Mouse (Mus musculus) gastrocnemius, postnatal 4 days (tissue): Measurements from ENCODE around the gene Agtrap. TPM values are rescaled to one million over a fixed set of nuclear protein-coding genes. Genes with fewer than 3 reads are reported as not detected.
A peak's percentile ranks its signal among the peaks of the same experiment; 100 is the strongest.
"Not testable (repeated sequence)": the region's sequence is repeated elsewhere in the genome, so short reads cannot be mapped to it uniquely, and the experiment has no call there.

Experiments
- DNase-seq, 2 experiments: peaks; one replicate each; pipeline ENCODE4 v3.0.0; 2021 to 2022; ENCODE audit warnings: low spot score in 2 of 2, mixed read lengths in 2 of 2
- long read RNA-seq, 2 experiments: library from polyadenylated mRNA; stranded (forward); transcript quantifications; one replicate each; pipeline ENCODE4 v2.0.0; 2021
- total RNA-seq, 2 experiments: library from RNA; stranded (reverse); gene quantifications; 2 replicates each; pipeline ENCODE4 v1.2.3; 2021

Agtrap gene
- 10 to 100 TPM; 20.5 to 22.7 TPM for total RNA-seq
- long read RNA-seq, experiment 1, transcript Agtrap-201 (5 exons, 3,996 nt) = major isoform, 14 of 25 reads
- long read RNA-seq, experiment 1, partial matches to known transcripts = 0 of 25 reads
- long read RNA-seq, experiment 1, other reads (novel, unspliced or antisense) = 11 of 25 reads
- long read RNA-seq, experiment 2, transcript Agtrap-201 (5 exons, 3,996 nt) = major isoform, 24 of 33 reads
- long read RNA-seq, experiment 2, partial matches to known transcripts = 0 of 33 reads
- long read RNA-seq, experiment 2, other reads (novel, unspliced or antisense) = 9 of 33 reads

DNA sequence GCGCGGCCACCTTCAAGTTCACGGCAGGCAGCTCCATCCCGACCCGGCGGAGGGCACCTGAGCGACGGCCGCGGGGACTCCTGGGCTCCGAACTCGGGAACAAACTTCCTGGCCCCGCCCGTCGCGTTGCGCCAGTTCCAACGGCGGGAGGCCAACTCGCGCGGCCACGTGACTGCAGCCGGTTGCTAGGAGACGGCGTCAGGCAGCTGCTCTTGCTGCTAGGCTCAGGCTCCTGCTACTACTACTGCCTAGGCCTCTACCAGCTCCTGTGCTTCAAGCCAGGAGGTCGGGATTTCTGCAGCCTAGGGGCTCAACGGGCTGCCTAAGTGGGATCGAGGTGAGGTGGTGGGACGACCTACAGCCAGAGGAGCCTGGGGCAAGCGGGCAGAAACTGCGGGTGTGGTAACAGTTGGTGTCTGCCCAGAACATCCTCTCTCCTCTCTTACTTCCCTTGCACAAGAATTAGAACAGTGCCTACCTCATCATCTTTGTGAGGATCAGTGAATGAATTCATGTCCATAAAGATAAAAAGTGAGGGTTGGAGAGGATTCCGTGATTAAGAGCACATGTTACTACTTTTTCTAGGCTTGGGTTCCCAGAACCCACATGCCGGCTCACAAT is at the start of gene Agtrap:
TSS of gene Agtrap (minus strand) at position 125 of the 621 bp plus-strand sequence.
- DNase-seq = peak; percentile 93 to 97

DNA sequence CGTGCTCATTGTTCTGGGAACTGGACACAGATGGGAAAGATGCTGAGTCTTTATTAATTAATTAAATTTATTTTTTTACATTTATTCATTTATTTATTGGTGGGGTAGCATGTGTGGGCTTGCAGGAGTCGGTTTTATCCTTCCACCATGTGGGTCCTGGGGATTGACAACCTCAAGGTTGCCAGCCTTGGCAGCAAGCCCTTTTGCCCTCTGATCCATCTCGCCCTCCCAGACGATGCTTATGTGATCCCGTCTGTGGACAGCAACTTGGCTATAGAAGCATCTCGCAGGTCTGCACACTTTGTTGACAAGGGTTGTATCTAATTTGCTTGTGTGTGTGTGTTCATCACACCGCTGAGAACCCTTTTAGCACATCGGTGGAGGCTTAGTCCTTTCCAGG is 49.7 kb upstream of the Agtrap start:
- no peak for DNase-seq

DNA sequence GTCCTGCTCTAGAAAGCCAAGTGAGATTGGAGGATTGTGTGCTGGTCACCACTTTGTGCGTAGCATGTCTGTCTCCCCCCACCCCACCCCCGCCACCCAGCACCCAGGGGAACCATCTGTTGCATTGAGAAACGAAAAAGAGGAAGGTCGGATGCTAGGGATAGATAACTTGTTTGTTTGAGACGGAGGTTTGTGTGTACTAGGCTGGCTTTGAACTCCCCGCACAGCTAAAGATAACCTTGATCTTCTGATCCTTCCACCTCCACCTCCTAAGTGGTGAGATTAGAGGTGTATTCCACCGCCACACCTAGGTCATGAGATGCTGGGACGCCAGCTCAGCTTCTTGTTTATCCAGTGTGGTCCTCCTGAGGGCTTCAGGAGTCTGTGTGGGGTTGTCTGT is 47.2 kb upstream of the Agtrap start:
- no peak for DNase-seq

DNA sequence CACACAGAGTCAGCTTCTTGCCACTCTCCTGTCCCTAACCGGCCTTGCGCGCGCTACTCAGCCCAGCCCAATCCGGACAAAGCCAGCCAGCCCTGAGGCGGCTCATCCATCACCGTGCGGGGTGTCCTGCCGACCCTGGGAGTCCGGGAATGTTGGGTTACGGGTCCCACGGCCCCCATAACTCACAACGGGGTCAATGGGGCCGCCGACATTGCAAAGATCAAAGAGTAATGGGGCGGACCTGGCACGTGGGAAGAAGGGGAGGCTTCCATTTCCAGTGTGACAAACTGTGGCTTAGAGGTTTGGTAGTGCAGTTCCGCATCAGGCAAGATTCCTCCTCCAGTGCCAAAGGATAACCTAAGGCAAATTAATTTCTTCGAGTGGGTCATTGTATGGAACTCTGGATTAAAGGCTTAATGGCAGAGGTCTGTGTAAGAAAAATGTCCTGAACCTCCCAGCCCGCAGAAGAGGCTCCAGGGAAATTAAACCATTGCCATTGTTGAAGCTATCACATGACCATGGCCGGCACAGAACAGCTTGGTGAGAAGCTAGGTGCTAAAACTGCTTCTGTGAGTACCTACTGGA is 43.8 kb upstream of the Agtrap start:
- no peak for DNase-seq

DNA sequence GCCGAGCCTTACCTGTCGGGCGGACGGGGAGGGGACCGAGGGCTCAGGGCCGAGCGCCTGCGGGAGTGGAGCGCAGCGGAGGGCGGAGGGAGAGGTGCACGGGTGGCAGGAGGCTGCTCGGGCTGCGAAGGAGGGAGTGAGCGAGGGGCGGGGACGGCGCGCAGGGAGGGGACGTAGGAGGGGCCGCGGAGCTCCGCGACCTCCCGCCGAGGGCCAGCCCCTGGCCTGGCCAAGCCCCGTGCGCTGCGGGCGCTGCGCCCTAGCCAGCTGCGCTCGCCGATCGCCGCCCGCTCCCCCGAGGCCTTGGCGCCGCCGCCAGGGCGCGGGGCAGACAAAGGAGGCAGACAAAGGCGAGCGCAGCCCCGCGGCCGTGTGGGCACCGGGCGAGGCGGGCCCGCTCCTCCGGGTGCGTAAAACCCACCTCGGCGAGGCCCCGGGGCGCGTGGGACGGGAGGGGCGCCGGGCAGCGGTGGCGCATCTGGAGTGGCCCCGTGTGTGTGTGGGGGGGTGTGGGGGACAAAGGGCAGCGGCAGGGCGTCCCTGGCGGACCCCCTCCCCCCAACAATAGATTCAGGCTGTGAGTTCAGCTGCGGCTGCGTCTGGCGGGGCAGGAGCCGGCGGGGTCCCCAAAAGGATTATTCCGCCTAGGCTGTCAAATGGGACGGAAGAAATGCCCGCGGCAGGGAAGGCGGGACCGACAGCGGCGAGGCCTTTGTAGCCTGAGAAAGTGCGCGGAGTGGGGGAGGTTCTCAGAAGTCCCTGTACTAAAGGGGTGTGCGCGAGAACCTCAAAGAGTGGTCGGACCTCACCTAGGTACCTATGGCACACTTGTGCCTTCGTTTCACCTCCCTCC is 43.0 kb upstream of the Agtrap start, which contains the start of gene Draxin:
TSS of gene Draxin (minus strand) at position 138 of the 853 bp plus-strand sequence.
- peak in 1 of 2 experiments; percentile 43 for DNase-seq

DNA sequence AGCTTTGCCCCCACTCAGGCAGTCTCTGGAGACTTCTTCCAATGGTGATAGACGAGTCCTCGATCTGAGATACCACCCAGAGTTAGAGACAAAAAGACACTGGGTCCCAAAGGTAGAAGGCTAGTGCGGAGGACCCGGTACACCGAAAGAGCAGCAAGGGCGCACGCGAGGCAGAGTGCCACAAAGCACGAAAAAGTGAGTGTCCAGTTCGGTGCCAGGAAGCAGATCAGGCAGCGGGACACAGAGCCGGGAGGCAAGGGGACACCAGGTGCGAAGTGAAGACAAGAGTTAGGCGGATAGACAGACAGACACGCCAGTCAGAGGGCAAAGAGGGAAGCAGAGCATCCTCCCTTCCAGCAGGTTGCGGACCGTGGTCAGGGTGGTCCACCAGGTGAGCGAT is 42.3 kb upstream of the Agtrap start, which contains the start of gene Mad2l2:
TSS of gene Mad2l2 (plus strand) at position 252 of the 400 bp plus-strand sequence.
- no peak for DNase-seq

DNA sequence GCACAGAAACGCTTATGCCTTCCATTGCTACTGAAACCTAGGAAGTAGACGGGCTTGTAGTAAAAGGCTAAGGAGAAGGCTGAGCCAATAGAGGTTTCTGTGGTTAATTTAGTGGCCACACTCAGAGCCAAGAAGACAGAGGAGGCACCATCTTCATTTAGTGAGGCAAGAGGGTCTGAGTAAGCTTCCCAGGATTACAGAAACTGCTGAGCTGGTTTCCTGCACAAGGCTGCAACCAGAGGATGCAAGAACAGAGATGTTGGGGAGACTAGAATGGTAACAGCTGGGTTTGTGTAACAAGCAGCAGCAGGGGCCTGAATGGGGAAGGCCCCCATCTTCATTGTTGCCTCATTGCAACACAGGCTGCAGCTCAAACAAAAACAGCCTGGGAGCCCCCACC is 40.8 kb upstream of the Agtrap start:
- no peak for DNase-seq

DNA sequence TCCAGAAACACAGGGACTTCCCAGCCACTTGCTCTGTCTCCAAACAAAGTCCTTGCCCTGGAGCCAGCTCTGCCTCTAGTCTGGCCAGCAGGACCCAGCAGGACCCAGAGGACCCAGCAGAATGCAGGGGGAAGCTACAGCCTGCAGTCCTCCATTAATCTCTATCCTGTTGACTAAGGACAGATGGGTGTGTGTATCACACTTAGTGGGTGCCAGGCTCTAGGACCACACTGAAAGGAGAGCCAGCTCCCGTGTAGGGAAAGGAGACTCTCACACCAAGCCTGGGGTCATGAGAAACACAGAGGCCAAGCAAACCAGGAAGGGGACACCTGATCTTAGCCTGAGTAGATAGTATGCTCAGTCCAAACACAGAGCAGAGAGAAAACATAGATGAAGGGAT is 40.4 kb upstream of the Agtrap start:
- DNase-seq = no peak

DNA sequence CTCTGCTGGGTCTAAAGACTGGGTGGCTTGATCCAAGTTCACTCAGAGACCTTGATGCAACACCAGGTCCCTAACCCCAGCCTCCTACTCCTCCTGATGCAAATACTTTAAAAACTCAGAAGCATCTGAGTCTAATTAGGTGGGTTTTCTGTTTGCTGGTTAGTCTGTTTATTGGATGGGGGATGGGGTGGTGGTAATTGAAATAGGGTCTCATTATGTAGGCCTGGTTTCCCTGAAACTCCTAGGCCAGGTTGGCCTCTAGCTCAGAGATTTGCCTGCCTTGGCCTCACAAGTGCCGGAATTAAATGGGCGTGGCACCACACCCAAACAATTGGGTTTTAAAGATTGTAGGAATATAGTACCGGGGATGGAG is 34.8 kb upstream of the Agtrap start:
- no peak for DNase-seq

DNA sequence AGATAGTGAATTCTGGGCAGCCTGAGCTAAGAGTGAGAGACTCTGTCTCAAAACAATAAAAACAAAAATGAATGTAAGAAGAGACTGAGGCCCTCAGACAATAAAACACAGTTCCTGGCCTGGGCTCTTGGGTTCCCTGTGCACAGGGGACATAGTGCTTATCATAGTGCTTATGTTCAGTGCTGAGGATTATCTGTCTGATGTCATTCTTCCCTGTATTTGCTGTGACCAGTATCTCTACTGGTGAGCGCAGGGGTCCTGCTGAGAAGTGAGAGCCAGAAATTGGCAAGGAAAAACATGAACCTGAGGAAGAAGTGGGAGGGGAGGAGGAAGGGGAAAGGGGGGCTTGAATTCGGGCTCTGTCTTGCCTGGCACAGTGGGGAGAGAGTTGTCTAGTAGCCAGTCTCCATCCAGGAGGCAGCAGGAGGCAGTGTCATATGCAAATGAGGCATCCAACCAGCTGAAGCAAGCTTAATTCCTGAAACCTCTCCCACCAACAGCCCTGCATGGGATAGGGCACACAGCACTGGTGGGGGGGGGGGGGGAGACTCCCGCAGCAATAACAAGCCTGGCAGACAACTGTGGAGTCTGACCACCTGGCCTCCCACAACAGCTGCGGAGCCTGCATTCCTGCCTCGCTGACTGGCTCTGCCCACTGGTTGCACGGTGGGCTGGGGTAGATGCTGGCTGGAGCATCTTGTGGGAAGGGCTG is 34.3 kb upstream of the Agtrap start:
- DNase-seq = no peak

DNA sequence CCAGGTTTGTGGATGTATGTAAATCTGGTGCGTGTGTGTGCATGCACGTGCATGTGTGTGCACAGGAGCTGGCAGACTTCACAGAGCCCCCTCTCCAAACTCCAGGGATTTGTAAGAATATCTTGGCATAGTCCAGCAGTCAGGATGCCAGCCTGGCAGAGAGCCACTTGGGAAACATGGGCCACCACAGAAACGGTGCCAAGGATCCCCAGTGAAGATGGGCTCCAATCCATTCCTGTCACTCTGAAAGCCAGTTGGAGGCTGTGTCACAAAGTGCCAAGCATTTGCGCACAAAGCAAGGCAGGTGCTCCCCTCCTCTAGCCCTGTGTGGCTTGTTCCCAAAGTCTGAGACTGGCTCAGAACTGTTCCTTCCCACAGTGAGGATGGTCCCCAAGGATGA is 33.5 kb upstream of the Agtrap start:
- DNase-seq = peak in 1 of 2 experiments; percentile 44

DNA sequence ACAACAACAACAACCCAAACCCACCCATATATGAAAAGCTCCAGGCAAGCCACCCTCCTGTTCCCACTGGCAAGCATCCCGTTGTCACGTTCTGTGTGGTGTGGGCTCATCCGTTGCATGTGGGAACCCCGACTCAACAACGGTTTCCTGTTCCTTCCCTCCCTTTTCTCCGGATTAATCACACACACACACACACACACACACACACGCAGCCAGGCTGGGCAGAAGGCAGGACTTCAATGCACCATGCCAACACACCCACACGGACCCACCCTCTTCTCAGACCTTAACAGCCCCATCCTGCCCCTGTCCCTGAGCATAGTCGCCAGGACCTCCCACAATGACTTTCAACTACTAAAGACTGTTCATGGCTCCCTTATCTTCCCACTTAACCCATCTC is 32.7 kb upstream of the Agtrap start:
- no peak for DNase-seq

DNA sequence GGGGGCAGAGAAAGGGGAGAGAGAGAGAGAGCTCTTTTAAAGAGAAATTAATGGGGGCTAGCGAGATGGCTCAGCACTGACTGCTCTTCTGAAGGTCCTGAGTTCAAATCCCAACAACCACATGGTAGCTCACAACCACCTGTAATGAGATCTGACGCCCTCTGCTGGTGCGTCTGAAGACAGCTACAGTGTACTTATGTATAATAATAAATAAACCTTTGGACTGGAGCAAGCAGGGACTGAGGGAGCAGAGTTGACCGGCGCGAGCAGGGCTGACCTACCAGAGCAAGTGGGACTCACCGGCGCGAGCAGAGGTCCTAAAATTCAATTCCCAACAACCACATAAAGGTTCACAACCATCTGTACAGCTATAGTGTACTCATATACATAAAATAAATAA is 31.7 kb upstream of the Agtrap start:
- not testable (repeated sequence) for DNase-seq

DNA sequence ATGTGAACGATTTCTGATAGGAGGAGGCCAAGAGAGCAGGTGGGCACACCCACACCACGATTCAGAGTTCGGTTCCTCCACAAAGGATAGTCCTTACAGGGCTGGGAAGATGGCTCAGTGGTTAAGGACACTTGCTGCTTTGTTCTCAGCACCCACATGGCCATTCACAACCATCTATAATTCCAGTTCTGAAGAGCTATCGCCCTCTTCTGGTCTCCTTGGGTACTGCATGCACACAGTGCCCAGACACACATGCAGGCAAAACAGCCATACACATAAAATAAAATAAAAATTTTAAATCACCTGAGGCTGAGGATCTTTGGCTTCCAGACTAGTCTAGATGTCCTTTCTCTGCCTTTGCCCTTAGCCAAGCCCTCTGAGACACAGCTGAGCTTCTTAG is 29.6 kb upstream of the Agtrap start:
- no peak for DNase-seq

DNA sequence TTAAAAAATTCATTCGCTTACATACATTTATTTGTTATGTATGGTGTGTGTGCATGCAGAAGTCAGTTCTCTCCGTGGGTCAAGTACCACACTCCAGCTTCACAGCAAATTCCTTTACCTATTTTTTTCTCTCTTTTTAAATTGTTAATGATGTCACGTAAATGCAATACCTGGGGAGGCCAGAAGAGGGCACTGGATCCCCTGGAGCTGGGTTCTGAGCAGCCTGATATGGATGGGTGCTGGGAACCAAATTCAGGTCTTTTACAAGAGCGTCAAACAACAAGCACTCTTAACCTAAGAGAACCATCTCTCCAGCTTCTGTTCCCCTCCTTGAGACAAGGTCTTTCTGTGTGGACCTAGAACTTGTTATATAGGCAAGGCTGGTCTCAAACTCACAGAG is 28.8 kb upstream of the Agtrap start:
- no peak for DNase-seq

DNA sequence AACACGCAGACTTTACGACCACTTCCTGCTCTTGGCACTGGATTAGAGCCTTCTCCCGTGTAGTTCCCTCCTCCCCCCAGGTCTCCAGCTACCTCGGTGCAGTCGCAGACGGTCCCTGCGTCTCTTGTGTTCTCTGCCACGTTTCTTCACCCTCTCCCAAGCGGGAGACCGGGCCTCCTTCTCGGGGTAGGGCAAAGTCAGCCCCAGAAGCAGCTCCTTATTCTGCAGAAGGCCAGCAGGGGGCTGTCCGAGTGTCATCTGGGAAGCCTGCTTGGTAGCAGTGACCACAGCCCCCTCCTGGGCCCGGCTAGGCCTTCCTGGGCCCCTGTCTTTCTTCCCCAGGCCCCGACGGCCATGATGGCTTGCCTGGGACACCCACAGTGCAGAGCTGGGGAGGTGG is 27.6 kb upstream of the Agtrap start:
- peak in 1 of 2 experiments; percentile 41 for DNase-seq

DNA sequence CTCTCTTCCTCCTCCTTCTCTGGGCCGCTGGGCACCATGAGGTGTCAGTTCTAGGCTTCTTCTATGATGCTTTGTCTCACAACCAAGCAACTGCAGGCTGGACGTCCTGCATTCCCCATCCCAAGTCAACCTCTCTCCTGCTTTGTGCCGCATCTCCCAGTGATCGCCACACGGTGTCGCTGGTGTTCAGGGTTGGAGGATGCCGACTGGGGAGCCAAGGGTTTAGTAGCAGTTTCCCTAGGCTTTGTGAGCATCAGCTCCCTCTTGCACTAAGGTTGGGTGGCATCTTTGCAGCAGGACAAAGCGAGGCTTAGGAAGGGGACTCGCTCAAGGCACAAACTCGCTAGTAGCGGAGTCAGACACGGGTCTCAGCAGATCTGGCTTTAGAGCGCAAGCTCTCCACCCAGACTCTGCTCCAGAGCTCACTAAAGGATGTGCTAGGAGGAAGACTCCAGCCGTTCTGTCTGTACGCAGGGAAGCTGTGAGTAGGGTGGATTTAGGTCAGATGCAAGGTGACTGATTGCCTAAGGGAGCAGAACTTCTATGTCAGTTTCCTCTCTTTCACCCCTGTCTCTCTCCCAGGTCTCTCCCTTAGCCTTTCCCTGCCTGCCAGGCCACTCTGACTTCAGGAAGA is 27.0 kb upstream of the Agtrap start:
- peak; percentile 72 to 83 for DNase-seq

DNA sequence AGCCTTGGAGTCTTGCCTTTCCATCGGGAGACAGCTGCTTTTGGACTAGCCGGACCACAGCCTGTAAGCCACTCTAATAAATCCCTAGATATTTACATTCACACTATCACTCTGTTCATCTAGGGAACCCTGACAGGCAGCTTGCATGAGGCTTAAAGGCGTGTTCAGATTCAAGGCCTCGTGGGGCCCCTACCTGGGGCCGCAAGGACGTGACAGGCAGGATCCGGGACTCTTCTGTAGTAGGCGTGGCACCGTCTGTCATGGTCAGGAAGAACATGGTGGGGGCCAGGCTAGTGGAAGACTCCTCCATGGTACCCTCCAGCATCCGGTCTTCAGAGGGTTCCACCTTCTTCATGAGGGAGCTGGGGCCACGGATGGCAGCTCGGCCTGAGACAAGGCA is 24.7 kb upstream of the Agtrap start:
- DNase-seq = no peak

DNA sequence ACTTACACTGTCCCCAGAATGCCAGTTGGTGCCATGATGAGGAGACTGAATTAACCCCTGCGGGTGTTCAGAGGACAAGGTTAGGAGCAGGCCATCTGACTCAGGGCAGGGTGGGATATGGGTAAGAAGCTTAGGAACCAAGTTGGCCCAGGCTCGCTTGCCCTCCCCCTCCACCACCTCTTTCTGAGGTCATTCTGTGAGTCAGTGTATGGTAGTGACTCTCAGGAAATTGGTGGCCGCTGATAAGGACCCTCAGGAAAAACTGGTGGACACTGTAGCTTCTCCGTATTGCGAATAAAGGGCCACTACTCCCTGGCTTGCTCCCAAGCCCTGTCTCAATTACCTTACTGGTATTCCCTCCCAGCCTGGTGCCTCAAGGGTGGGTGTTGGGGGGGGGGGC is 21.4 kb upstream of the Agtrap start:
- DNase-seq = no peak

DNA sequence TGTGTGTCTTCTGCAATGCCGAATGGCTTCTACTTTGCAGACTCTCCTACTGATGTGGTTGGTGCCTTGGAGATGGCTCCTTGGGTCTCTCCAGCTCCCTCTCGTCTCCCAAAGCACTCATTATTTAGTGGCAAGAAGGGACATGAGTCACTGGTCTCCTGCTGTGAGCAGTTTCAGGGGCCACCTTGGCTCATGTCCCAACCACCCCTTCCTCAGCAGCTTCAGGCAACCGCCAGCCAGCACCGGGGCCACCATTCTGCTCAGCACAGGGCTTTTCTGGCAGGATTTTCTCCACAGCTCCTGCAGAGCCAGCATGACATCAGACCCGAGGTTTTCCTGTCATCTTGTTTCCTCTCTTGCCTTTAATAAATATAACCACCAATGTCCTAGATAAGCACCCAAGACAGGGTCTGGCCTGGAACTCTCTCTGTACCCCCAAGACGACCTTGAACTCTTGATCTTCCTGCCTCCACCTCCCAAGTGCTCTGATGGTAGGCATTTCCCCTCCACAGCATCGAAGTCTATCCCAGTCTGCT is 20.8 kb upstream of the Agtrap start:
- no peak for DNase-seq
